ENCODE assay signal across 23 mouse cellular contexts in genomic region chr11:57396429-57396828, GRCm38 (mm10).
DNase-seq lines count a peak whose midpoint lies in the region; TF ChIP-seq lines count a peak whose summit lies in the region.
"Had no signal": no experiment of that assay in that cellular context is flagged by ENCODE, and none has a peak within 500 bp of the region (broad histone marks: within the 10 kb centered on the region; RNA-seq: fewer than 3 reads in every experiment).

No protein-coding gene starts in this region.

- no peak overlapping the region for H3K4me3 ChIP-seq in left cerebral cortex, adult 2 months
- H3K4me3 ChIP-seq: embryonic facial prominence, embryonic 12.5 days; embryonic facial prominence, embryonic 15.5 days; heart, embryonic 12.5 days; heart, embryonic 15.5 days; hindbrain, embryonic 10.5 days; hindbrain, embryonic 13.5 days had no signal

- DNase-seq in embryo, embryonic 10 days (ENCODE audit: low spot score), result peak; percentile 13
- DNase-seq in embryo, embryonic 11 days, result no peak
- DNase-seq in left cerebral cortex, adult 2 months (ENCODE audit: extremely low spot score in 1 of 2, low spot score in 2 of 2), result no peak
- DNase-seq in left cerebral cortex, postnatal 14 days (ENCODE audit: low spot score in 2 of 2), result no peak
- DNase-seq in retina, postnatal 1 day, result peak; percentile 32
- DNase-seq in retina, embryonic 14.5 days (ENCODE audit: low spot score), result no peak
- DNase-seq: adrenal gland, adult 8-10 months; adrenal gland, postnatal 25 days; cerebellum, adult 11 months; cerebellum, adult 2 months; cerebellum, adult 9-11 months; cerebellum, postnatal 25 days; forebrain, postnatal 0 days; gastrocnemius, postnatal 10 days; gastrocnemius, postnatal 36 days; heart, postnatal 10 days; heart, postnatal 36 days had no signal

- TF ChIP-seq CTCF in left cerebral cortex, adult 2 months (IDR thresholded peaks at IDR 0.05), result no peak

- intact Hi-C loops in left cerebral cortex, adult 2 months (cut with DNase I), result no loop called here
- intact Hi-C loops in left cerebral cortex, postnatal 14 days (cut with DNase I), result no loop called here

- H3K27ac ChIP-seq in left cerebral cortex, adult 2 months, result peak overlapping the region; percentile 45; the same call in 1 of the 2 replicates
- H3K27ac ChIP-seq: embryonic facial prominence, embryonic 12.5 days; embryonic facial prominence, embryonic 15.5 days; heart, embryonic 15.5 days; hindbrain, embryonic 10.5 days; hindbrain, embryonic 13.5 days had no signal

Comparison
In these comparisons a context has a peak if more than half of its experiments do, and no peak if none do; other contexts are left out.
1. DNase-seq: peak in embryo, embryonic 10 days (single experiment) and retina, postnatal 1 day (single experiment); none in embryo, embryonic 11 days (single experiment), left cerebral cortex, adult 2 months (0 of 2), left cerebral cortex, postnatal 14 days (0 of 2) and retina, embryonic 14.5 days (single experiment).